Mouse (Mus musculus) liver, postnatal 0 days (tissue): ENCODE measurements around the gene Olfr584.

Source experiments
- CTCF ChIP-seq: sonication (generic); IDR thresholded peaks from 2 replicates; pipeline ENCODE4 v1.5.1; 2016; ENCODE audit warnings: antibody characterized with exemption, low read depth
- EP300 ChIP-seq: IDR thresholded peaks from 2 replicates; pipeline ENCODE4 v1.6.1; 2016; ENCODE audit warnings: antibody characterized with exemption, low read depth, mild to moderate bottlenecking

- TF ChIP-seq CTCF (no peak), EP300 (no peak)
Measured at GRCm38 (mm10) chr7:103081585-103081984, at the start of gene Olfr584.
